Mouse (Mus musculus) MN1 (cell line): Measurements from ENCODE around the gene Hlcs.

Experiments used
- DNase-seq: peaks from one replicate; pipeline ENCODE4 v3.0.0-alpha.2; 2016; ENCODE audit warnings: low spot score

Hlcs gene

GRCm38 (mm10) chr16:94246058-94246784 is 67.2 kb downstream of the Hlcs start:
- DNase-seq, result no peak

- DNase-seq, result no peak
Observed at GRCm38 (mm10) chr16:94241126-94241525, 72.2 kb downstream of the Hlcs start.

GRCm38 (mm10) chr16:94240190-94240589 is 73.2 kb downstream of the Hlcs start:
- no peak for DNase-seq

- DNase-seq, result no peak
Observed at GRCm38 (mm10) chr16:94239567-94239966, 73.8 kb downstream of the Hlcs start.

- no peak for DNase-seq
Observed at GRCm38 (mm10) chr16:94239146-94239545, 74.2 kb downstream of the Hlcs start.

DNA sequence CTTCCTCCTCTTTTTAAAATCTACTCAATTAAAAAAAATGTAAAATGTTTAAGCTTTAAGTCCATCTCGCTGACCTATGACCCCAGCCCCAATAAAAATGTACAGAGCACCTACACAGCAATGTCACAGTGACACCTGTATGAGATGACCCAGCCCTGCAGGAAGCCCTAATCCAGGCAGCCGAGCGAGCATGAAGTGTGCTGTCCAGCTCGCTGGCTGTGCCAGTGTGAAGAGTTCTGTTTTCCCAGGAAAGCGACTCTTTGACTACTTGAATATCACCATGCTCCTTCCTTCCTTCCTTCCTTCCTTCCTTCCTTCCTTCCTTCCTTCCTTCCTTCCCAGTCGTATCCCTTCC is 76.3 kb downstream of the Hlcs start:
- DNase-seq, result no peak

DNA sequence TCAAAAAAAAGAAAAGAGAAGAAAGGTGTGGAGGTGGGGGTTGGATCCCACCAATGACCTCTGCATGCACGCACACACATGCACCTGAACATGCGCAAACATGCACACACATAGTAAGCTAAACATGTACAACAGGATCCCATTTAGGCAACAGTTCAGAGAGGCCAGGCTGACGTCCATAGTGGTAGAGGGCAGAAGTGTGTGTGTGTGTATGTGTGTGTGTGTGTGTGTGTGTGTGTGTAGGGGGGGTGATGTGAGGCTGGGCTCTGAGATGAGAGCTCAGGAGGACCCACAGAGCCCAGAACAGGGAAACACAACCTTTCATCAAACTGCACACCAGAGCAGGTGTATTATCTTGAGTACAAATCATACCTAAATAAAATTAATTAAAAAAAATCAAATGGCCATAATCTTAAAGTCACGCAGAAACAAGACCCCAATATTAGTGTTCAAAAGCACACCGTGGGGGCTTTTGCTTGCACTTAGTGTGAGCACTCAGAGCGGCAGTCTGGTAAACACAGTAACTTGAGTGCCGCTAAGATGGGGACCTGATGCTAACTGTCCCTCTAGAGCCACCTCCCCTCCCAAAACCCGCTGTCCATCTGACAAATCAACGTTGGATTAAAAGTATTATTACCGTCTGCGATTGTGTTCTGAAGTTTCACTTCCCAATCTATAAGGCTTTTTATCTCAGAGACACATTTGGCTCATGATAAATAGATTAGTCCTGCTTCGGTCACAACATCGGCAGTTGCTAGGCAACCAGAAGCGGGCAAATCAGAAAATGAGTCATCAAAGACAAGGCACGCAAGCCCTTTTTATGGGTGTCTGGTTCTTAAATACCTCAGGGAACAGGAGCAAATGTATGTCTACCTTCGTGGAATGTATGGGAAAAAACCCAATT is 76.9 kb downstream of the Hlcs start:
- peak; percentile 87 for DNase-seq

DNA sequence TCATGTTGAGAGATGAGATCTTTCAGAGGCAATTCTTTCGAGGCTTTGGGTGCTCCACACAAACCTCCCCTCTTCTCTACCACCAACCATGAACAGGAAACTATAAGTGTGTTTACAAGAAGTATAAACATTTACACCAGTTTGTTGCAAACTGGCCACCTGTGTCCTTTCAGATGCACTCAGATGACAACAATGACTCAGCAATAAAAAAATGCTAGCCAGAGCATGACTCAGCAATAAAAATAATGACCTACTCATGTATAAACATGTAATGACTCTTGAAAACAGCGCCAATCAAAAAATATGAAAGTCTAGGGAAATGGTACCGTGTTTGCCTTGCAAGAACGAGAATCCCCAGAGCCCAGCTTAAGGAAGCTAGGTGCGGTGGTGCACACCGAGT is 77.7 kb downstream of the Hlcs start:
- peak; percentile 25 for DNase-seq

DNA sequence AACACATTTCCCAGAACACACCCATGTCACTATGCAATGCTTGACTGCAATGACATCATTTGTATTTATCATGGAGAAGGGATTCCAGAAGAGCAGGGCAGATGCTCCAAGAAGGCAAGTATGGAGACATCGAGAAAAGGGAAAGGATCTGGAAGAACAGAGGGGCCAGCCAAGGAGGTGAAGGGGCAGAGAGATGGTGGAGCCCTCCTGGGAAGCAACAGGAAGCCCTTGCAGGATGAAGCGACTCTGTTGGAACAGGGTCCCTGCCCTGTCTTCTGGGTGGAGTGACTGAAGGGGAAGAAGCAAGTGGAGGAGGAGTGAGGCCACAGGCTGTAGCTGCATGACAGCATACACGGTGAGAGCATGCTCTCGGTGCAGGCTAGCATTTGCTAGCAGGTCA is 79.2 kb downstream of the Hlcs start:
- DNase-seq, result no peak

DNA sequence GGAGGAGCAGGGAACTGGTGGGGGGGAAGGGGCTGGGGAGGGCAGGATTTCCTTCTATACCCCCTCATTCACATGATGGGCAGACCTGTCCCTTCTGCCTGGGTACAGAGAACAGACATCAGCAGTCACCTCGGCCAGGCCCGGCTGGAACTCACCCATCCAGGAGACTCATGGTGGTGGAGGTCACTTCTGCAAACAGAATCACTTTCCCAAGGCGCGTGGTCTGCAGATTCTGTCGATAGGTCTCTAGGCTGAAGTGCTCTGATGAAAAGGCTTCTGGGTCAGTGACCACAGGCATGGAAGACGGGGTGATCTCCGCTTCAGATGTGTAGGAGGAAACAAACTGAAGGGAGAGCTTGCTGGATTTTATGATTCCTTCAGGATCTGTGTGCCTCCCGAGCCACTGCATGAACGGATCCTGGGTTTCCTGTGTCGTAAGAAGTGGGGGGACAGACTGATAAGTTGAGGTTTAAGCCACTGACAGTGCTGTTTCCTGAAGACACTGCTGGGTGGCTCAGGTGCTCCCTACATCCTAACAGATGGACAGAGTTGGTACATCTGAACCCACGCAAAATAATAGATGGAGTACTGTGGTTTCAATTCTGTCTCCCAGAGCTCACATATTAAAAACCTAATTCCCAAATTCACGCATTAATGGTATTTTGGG is 82.3 kb downstream of the Hlcs start:
- DNase-seq, result no peak

DNA sequence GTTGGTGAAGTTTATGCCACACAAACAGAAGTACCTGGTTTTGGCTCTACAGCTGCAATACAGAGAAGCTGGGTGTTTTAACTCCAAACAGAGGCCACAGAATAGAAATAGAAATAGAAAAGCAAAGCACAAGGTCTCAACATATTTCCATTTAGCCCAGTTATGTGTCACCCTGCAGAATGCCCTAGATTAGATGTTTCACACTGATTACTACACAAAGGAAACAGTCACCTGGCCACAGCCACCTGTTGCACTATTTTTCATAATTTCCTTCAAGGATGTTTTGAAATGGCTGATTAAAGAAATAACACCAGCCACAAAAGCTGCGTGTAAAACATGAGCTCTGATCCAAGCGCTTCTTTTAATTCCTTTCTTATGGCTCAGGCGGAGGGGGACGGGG is 82.9 kb downstream of the Hlcs start:
- DNase-seq, result no peak

DNA sequence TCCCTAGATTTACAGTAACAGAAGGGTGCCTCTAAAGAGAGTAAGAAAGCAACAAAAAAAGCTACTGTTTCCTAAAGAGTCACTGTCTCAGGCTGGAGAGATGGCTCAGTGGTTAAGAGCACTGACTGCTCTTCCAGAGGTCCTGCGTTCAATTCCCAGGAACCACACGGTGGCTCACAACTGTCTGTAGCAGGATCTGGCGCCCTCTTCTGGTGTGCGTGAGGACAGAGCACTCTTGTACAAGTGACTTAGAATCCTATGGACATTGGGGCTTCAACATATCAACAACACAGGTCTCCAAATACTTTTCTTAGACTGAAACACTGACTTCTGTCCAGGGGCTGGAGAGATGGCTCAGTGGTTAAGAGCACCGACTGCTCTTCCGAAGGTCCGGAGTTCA is 83.5 kb downstream of the Hlcs start:
- DNase-seq, result no peak

DNA sequence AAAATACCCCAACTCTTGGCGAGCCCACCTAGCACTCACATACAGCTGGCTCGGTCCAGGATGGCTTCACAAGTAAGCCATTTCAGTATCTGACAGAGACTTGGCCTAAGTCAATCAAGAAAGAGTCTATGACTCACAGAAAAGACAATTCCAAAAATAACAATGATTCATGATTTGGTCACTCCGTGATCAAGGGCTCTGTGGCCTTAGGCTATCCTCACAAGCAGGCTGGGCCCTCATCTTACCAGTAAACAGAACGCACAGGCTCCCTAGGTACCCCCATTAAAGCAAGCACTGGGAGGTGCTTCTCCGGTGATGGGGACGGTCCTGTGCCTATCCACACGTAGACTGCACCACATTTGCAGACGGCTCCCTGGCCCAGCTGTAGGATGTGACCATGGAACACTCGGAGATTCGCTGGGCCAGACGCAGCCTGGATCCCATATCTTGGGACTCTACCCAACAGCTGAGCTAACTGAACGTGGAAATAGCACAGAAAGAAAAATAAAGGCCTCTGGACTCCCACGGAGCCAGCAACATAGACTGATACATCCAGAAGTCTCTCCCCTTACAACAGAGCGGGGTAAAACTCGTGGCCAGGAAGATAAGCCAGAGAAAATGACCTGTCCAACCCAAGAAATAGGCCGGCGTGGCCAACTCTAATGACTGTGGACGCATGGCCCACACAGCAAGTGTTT is 84.4 kb downstream of the Hlcs start:
- peak; percentile 66 for DNase-seq

GRCm38 (mm10) chr16:94227328-94228018 is 85.9 kb downstream of the Hlcs start:
- DNase-seq, result peak; percentile 76

GRCm38 (mm10) chr16:94223363-94223720 is 90.0 kb downstream of the Hlcs start:
- no peak for DNase-seq

- DNase-seq, result no peak
Observed at GRCm38 (mm10) chr16:94222646-94223362, 90.6 kb downstream of the Hlcs start.

DNA sequence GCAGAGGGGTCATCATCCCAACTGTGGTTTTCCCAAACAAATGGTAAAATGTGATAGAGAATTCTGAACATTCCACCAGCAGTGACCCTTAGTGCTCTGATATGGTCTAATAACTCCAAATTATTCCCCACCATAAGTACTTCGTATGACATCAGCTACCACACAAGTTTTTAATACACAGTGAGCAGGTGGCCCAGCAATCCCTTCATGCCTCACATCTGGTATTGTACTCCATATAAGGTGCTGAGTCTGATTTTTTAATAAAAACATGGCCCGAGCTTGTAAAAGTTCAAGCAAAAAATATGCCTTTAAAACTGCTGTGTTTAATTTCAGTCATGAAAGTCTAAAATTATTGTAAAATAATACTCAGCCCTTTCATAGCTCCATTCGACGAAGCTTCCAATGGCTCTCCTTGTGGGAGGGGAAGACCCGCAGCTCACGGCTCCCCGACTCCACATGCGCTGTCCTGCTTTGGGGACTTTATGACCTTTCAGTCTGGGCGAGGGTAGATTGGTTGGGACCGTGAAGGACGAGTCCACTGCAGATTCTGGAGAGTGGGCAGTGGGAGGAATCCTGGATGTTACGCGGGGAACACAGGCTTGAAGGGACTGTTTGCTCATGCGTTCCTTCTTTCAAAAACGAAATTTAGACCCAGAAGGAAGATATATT is 102.5 kb downstream of the Hlcs start:
- DNase-seq, result no peak

GRCm38 (mm10) chr16:94209626-94210025 is 103.7 kb downstream of the Hlcs start:
- peak; percentile 32 for DNase-seq

- DNase-seq, result no peak
Observed at GRCm38 (mm10) chr16:94208826-94209225, 104.5 kb downstream of the Hlcs start.

DNA sequence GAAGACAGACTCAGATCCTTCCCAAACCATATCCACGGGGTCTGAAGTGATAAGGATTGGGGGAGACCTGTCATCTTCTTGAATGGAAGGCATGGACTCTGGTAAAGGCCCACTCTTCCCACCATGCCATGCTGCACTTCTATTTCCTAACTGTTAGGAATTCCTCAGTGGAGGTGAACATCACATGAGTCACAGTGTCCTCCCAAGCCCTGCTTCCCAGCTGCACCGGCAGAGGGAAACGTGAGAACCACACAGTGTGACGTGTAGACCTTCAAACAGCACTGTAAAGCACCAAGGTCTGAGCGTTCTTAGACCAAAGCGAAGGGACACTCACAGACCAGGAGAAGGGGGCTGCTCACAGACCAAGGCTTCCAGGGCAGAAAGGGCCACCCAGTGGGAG is 105.2 kb downstream of the Hlcs start:
- DNase-seq, result no peak
